Mouse (Mus musculus) adrenal gland, adult (tissue): ENCODE measurements around the gene Frmd4a.
"Not testable (repeated sequence)": the region's sequence is repeated elsewhere in the genome, so short reads cannot be mapped to it uniquely, and the experiment has no call there.

ENCODE experiments used
- DNase-seq, 2 experiments: peaks; one replicate each; pipeline ENCODE4 v3.0.0; 2022 to 2023; ENCODE audit warnings: low spot score in 1 of 2; ENCODE audit not compliant: inconsistent age in 2 of 2

The Frmd4a gene

DNA sequence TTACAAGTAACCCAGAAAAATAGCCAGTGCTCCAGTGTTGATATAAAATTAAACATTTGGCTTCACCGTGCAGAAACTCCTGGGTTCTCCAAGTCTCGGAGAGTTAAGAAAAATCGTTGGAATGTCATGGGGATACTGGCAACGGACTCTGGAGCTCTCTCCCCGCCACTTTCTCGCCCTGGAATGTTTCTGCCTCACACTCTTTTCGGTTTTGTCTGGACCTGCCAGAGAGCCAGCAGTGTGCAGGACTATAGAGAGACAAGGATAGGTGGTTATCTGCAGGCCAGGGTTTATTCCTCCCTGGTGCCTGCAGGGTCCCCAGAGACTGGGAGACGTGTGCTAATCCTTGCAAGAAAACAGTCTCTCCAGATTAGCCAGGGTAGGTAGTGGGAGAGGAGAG, 314.9 kb downstream of the Frmd4a start:
- DNase-seq: no peak

DNA sequence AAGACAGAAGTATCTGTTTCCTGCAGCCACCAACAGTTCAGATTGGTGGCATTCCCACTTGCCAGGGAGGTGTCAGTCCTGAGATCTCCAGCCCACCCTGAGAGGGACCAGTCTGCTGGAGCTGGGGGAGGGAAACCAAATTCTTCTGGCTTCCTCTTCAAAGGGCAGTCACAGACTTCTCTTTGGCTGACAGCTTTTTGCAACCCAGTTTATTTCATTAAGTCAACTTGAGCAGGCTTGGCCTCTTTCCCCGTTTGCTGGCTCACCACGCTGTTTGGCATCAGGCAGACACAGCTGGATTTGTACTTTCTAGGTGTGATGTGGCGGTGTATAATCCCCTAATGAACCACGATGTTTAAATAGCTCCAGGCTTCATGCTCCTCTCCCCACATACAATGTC, 316.7 kb downstream of the Frmd4a start:
- peak in 1 of 2 experiments; percentile 42 for DNase-seq

- DNase-seq: no peak
Observed at GRCm38 (mm10) chr2:4334936-4335335, 317.4 kb downstream of the Frmd4a start.

- DNase-seq: no peak
Observed at GRCm38 (mm10) chr2:4335881-4336280, 318.4 kb downstream of the Frmd4a start.

DNA sequence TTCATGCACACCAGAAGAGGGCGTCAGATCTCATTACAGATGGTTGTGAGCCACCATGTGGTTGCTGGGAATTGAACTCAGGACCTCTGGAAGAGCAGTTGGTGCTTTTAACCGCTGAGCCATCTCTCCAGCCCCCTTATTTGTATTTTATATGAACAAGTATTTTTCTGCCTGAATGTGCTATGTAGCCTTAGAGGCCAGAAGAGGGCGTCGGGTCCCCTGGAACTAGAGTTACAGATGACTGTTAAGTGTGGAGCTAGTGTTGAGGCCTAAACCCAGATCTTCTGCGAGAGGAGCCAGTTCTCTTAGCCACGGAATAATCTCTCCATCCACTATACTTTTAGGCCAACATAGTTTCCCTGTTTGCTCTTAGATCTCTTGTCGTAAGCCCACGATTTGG, 320.8 kb downstream of the Frmd4a start:
- DNase-seq: not testable (repeated sequence)

GRCm38 (mm10) chr2:4339128-4339527, 321.6 kb downstream of the Frmd4a start:
- no peak for DNase-seq

DNA sequence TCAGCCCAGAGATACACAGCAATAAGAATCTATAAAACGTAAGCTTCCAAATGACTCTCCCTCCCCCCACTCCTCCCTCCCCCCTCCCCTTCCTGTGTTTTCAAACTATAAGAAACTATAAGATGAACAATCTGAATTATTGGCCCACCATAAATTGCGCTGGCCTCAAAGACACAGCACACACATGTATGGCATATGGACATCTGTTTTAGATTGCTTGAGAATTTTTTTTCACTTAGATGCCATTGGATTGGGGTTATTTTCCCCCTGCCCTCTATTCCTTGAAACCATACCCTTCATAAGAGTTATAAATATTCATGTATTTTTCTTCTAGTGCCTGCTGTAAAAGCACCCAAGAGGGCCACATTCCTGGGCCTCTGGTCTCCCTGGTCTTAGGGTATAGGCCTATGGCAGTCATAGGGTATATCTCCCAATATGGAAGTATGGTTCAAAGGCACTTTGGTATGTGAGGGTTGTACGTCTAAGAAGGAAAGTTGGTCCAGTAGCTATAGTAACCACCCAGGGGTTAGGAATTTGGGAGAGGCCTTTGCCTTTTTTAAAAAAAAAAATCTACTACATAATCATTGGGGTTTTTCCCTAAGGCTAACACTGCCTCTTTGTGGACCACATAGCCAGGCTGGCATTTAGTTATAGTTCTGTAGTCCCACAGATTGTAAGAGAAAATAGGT, 322.2 kb downstream of the Frmd4a start:
- no peak for DNase-seq

- no peak for DNase-seq
Observed at GRCm38 (mm10) chr2:4340378-4340777, 322.9 kb downstream of the Frmd4a start.

GRCm38 (mm10) chr2:4341141-4341540, 323.6 kb downstream of the Frmd4a start:
- no peak for DNase-seq

- DNase-seq: no peak
Observed at GRCm38 (mm10) chr2:4342005-4342404, 324.5 kb downstream of the Frmd4a start.

- no peak for DNase-seq
Observed at GRCm38 (mm10) chr2:4344411-4344810, 326.9 kb downstream of the Frmd4a start.

GRCm38 (mm10) chr2:4346232-4346631, 328.7 kb downstream of the Frmd4a start:
- no peak for DNase-seq

- no peak for DNase-seq
Observed at GRCm38 (mm10) chr2:4346953-4347352, 329.4 kb downstream of the Frmd4a start.

- DNase-seq: no peak
Observed at GRCm38 (mm10) chr2:4347782-4348181, 330.3 kb downstream of the Frmd4a start.

DNA sequence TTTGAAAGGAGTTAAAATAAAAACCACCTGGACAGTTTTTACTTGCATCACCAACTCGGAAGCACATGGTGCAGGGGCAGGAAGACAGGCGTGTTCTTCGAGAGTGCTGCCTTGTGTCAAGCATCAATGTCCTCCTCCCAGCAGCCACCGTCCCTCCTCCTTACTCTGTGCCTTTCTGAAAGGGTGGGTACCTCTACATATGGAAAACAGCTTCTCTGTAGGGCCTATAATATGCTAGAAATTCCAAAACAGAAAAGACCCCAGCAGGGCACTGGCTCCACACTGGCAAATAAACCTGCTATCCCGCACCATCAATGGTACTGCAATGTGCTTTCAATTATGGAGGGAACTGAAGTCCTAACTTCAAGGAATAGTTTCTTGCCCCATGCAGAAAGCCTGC, 331.0 kb downstream of the Frmd4a start:
- no peak for DNase-seq

DNA sequence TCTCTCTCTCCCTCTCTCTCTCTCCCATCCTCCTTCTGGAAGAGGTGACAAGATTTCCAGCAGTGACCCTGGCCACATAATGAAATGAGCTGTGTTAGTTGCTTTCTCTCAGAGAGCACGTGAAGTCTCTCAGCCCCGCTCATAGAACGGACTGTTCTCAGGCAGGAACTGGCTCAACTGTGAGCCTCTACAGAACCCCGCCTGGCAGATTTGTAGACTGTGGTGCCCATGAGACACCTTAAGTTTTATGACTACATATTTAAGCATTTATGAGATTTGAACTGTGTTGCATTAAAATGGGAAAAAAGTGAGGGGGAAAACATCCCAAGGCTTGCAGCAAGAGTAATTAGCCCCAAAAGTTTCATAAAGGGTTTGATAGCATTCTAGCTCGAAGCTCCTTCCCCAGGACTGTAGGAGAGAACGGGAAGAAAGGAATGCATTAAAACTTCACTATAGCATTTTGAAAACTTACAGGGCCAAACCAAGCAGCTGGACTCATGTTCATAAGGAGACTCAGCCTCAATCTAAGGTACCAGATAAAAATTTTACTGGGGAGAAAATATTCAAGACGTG, 339.4 kb downstream of the Frmd4a start:
- DNase-seq: no peak

- DNase-seq: no peak
Observed at GRCm38 (mm10) chr2:4361981-4362834, 344.7 kb downstream of the Frmd4a start.

GRCm38 (mm10) chr2:4364908-4365307, 347.4 kb downstream of the Frmd4a start:
- DNase-seq: no peak

- no peak for DNase-seq
Observed at GRCm38 (mm10) chr2:4368544-4368943, 351.0 kb downstream of the Frmd4a start.

GRCm38 (mm10) chr2:4370499-4370898, 353.0 kb downstream of the Frmd4a start:
- DNase-seq: no peak

DNA sequence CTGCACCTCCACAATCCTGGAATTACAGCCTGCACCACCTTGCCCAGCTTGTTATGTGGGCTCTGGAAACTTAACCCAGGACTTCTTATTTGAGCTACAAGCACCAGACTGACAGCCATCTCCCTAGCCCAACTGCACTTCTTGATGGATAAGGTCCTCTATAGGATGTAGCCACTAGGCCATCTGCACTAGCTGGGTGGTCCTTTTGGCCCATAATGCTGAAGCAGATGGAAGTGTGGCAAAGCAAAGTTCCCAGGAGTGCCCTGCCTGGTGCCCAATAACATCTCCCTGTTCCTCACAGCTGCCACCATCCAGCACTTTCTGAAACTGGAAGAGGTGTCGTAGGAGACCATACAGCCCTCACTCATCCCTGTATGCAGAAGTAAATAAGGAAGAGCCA, 353.8 kb downstream of the Frmd4a start:
- DNase-seq: no peak

- no peak for DNase-seq
Observed at GRCm38 (mm10) chr2:4378844-4379243, 361.3 kb downstream of the Frmd4a start.
